Mouse (Mus musculus) B cell, adult (primary cell): Measurements from ENCODE around the gene Klhdc8a. TPM values are rescaled to one million over a fixed set of nuclear protein-coding genes. Genes with fewer than 3 reads are reported as not detected.

Source experiments
- total RNA-seq: library from RNA; stranded (reverse); gene quantifications from 4 replicates; pipeline ENCODE4 v1.2.4, GENCODE M21; 2023; ENCODE audit not compliant: inconsistent age

Klhdc8a gene
- 0.12 to 0.13 TPM (median 0.12 TPM) in 3 of 4 replicates, not detected in the other for total RNA-seq

GRCm38 (mm10) chr1:132298425-132298800 lies at the start of gene Klhdc8a:
Gene Klhdc8a (plus strand): TSS chr1:132298626.

GRCm38 (mm10) chr1:132315889-132316624 lies 17.6 kb downstream of the Klhdc8a start, which contains the start of gene Nuak2:
Gene Nuak2 (plus strand): TSS chr1:132316126.

Other genes with a start within 250 kb of the Klhdc8a start
- gene Mfsd4a, start 230.6 kb upstream of the Klhdc8a start, total RNA-seq = 0.21 to 0.72 TPM (median 0.53 TPM) in 4 replicates
- 0.86 TPM in 1 of 4 replicates, not detected in the others for gene Cdk18, start 158.9 kb upstream of the Klhdc8a start, total RNA-seq
- gene Lemd1, start 107.2 kb upstream of the Klhdc8a start, total RNA-seq = not detected in 4 replicates
- not detected in 4 replicates for gene AC124108.1, start 107.2 kb upstream of the Klhdc8a start, total RNA-seq
- gene Gm10188, start 68.9 kb upstream of the Klhdc8a start, total RNA-seq = not detected in 4 replicates
- 119 to 125 TPM (median 122 TPM) in 4 replicates for gene Nuak2, start 17.5 kb downstream of the Klhdc8a start, total RNA-seq
- gene Tmcc2, start 92.7 kb downstream of the Klhdc8a start, total RNA-seq = 0.24 to 0.87 TPM (median 0.66 TPM) in 4 replicates
- gene Dstyk, start 118.9 kb downstream of the Klhdc8a start, total RNA-seq = 21.6 to 26.0 TPM (median 24.0 TPM) in 4 replicates
- gene Rbbp5, start 178.7 kb downstream of the Klhdc8a start, total RNA-seq = 51.6 to 66.4 TPM (median 52.5 TPM) in 4 replicates
- 11.5 to 13.3 TPM (median 12.3 TPM) in 4 replicates for gene Tmem81, start 207.6 kb downstream of the Klhdc8a start, total RNA-seq
- gene Cntn2, start 244.6 kb downstream of the Klhdc8a start, total RNA-seq = 7.8 to 14.7 TPM (median 12.6 TPM) in 4 replicates